Mouse (Mus musculus) telencephalon, adult 2 months (tissue): Measurements from ENCODE around the gene Fam214a.
A peak's percentile ranks its signal among the peaks of the same experiment; 100 is the strongest.

ENCODE experiments used
- DNase-seq: peaks from one replicate; pipeline ENCODE4 v3.0.0-alpha.2; 2011; ENCODE audit warnings: low read depth, low spot score

Gene Fam214a

GRCm38 (mm10) chr9:74951491-74951890 lies 1.2 kb upstream of the Fam214a start:
- DNase-seq = no peak

GRCm38 (mm10) chr9:74952106-74952505 lies 578 bp upstream of the Fam214a start:
- DNase-seq = peak; percentile 66

GRCm38 (mm10) chr9:74953265-74953958 lies 728 bp downstream of the Fam214a start:
- no peak for DNase-seq

- no peak for DNase-seq
These were observed 1.2 kb downstream of the Fam214a start for GRCm38 (mm10) chr9:74953959-74954279.

- no peak for DNase-seq
These were observed 1.7 kb downstream of the Fam214a start for GRCm38 (mm10) chr9:74954387-74954786.

- no peak for DNase-seq
These were observed 7.9 kb downstream of the Fam214a start for GRCm38 (mm10) chr9:74960630-74961029.

- no peak for DNase-seq
These were observed 8.4 kb downstream of the Fam214a start for GRCm38 (mm10) chr9:74961073-74961575.

- DNase-seq = no peak
These were observed 11.3 kb downstream of the Fam214a start for GRCm38 (mm10) chr9:74963953-74964352.

GRCm38 (mm10) chr9:74964866-74965384 lies 12.2 kb downstream of the Fam214a start:
- no peak for DNase-seq

- DNase-seq = no peak
These were observed 13.5 kb downstream of the Fam214a start for GRCm38 (mm10) chr9:74966200-74966599.

- DNase-seq = no peak
These were observed 16.2 kb downstream of the Fam214a start for GRCm38 (mm10) chr9:74968647-74969428.

GRCm38 (mm10) chr9:74970591-74970990 lies 17.9 kb downstream of the Fam214a start:
- DNase-seq = no peak

GRCm38 (mm10) chr9:74971191-74971976 lies 18.7 kb downstream of the Fam214a start:
- no peak for DNase-seq

- no peak for DNase-seq
These were observed 20.1 kb downstream of the Fam214a start for GRCm38 (mm10) chr9:74972736-74973135.

GRCm38 (mm10) chr9:74973154-74973553 lies 20.5 kb downstream of the Fam214a start:
- no peak for DNase-seq

- DNase-seq = no peak
These were observed 22.1 kb downstream of the Fam214a start for GRCm38 (mm10) chr9:74974758-74975157.

GRCm38 (mm10) chr9:74975416-74975815 lies 22.7 kb downstream of the Fam214a start:
- no peak for DNase-seq

GRCm38 (mm10) chr9:74975911-74976563 lies 23.4 kb downstream of the Fam214a start:
- peak; percentile 94 for DNase-seq

GRCm38 (mm10) chr9:74977251-74977650 lies 24.6 kb downstream of the Fam214a start:
- DNase-seq = no peak

- no peak for DNase-seq
These were observed 25.3 kb downstream of the Fam214a start for GRCm38 (mm10) chr9:74977962-74978361.

- DNase-seq = no peak
These were observed 26.2 kb downstream of the Fam214a start for GRCm38 (mm10) chr9:74978868-74979267.
